Mouse (Mus musculus): ENCODE data around the gene Ttc7b. TPM values are rescaled to one million over a fixed set of nuclear protein-coding genes. Genes with fewer than 3 reads are reported as not detected.

Ttc7b gene
- total RNA-seq, 2 experiments from 2014 or later = 168 to 176 TPM

GRCm38 (mm10) chr12:100309201-100309600 lies 211.4 kb downstream of the Ttc7b start:
- no peak for DNase-seq (ENCODE audit: low spot score in 2 of 2)

GRCm38 (mm10) chr12:100307501-100308260 lies 212.9 kb downstream of the Ttc7b start:
- peak in 1 of 2 experiments; percentile 54 for DNase-seq (ENCODE audit: low spot score in 2 of 2)

GRCm38 (mm10) chr12:100306336-100306735 lies 214.3 kb downstream of the Ttc7b start:
- DNase-seq (ENCODE audit: low spot score in 2 of 2) = no peak

- no peak for DNase-seq (ENCODE audit: low spot score in 2 of 2)
These were observed 215.5 kb downstream of the Ttc7b start for GRCm38 (mm10) chr12:100305051-100305673.

- no peak for DNase-seq (ENCODE audit: low spot score in 2 of 2)
These were observed 216.3 kb downstream of the Ttc7b start for GRCm38 (mm10) chr12:100304280-100304679.

- DNase-seq (ENCODE audit: low spot score in 2 of 2) = no peak
These were observed 217.5 kb downstream of the Ttc7b start for GRCm38 (mm10) chr12:100303141-100303540.

- no peak for DNase-seq (ENCODE audit: low spot score in 2 of 2)
These were observed 220.2 kb downstream of the Ttc7b start for GRCm38 (mm10) chr12:100300446-100300845.

- no peak for DNase-seq (ENCODE audit: low spot score in 2 of 2)
These were observed 221.3 kb downstream of the Ttc7b start for GRCm38 (mm10) chr12:100299322-100299726.

GRCm38 (mm10) chr12:100298788-100299187 lies 221.8 kb downstream of the Ttc7b start:
- DNase-seq (ENCODE audit: low spot score in 2 of 2) = no peak

GRCm38 (mm10) chr12:100297961-100298360 lies 222.7 kb downstream of the Ttc7b start:
- no peak for DNase-seq (ENCODE audit: low spot score in 2 of 2)

GRCm38 (mm10) chr12:100294457-100294856 lies 226.2 kb downstream of the Ttc7b start:
- no peak for DNase-seq (ENCODE audit: low spot score in 2 of 2)

- no peak for DNase-seq (ENCODE audit: low spot score in 2 of 2)
These were observed 226.7 kb downstream of the Ttc7b start for GRCm38 (mm10) chr12:100293956-100294355.

- DNase-seq (ENCODE audit: low spot score in 2 of 2) = peak; percentile 86 to 93
These were observed 229.6 kb downstream of the Ttc7b start for GRCm38 (mm10) chr12:100290711-100291685.

- peak in 1 of 2 experiments; percentile 60 for DNase-seq (ENCODE audit: low spot score in 2 of 2)
These were observed 230.5 kb downstream of the Ttc7b start for GRCm38 (mm10) chr12:100290178-100290531.

- DNase-seq (ENCODE audit: low spot score in 2 of 2) = peak in 1 of 2 experiments; percentile 73
These were observed 231.1 kb downstream of the Ttc7b start for GRCm38 (mm10) chr12:100289267-100290177.

GRCm38 (mm10) chr12:100288018-100288417 lies 232.6 kb downstream of the Ttc7b start:
- DNase-seq (ENCODE audit: low spot score in 2 of 2) = no peak

- DNase-seq (ENCODE audit: low spot score in 2 of 2) = no peak
These were observed 233.1 kb downstream of the Ttc7b start for GRCm38 (mm10) chr12:100287565-100287964.

GRCm38 (mm10) chr12:100283283-100283682 lies 237.3 kb downstream of the Ttc7b start:
- DNase-seq (ENCODE audit: low spot score in 2 of 2) = no peak

GRCm38 (mm10) chr12:100282025-100282885 lies 238.4 kb downstream of the Ttc7b start:
- no peak for DNase-seq (ENCODE audit: low spot score in 2 of 2)
